Comparison of ENCODE assay signal across 26 mouse cellular contexts in genomic region chr5:20197395-20197794, GRCm38 (mm10).
A peak's percentile ranks its signal among the peaks of the same experiment; 100 is the strongest.
DNase-seq lines count a peak whose midpoint lies in the region; ATAC-seq and TF ChIP-seq lines count a peak whose summit lies in the region.
"Had no signal": no experiment of that assay in that cellular context is flagged by ENCODE, and none has a peak within 500 bp of the region (broad histone marks: within the 10 kb centered on the region; RNA-seq: fewer than 3 reads in every experiment).

No protein-coding gene starts in this region.

- H3K9me3 ChIP-seq in hindbrain, embryonic 13.5 days = no peaks in the 10 kb centered on the region
- no peaks in the 10 kb centered on the region for H3K9me3 ChIP-seq in hindbrain, embryonic 14.5 days (ENCODE audit: control insufficient read depth, low read length)
- H3K9me3 ChIP-seq in lung, postnatal 0 days (ENCODE audit: low read length) = no peaks in the 10 kb centered on the region
- H3K9me3 ChIP-seq in neural tube, embryonic 14.5 days (ENCODE audit: control insufficient read depth, low read length) = no peaks in the 10 kb centered on the region
- H3K9me3 ChIP-seq: embryonic facial prominence, embryonic 13.5 days; forebrain, embryonic 10.5 days; G1E; heart, embryonic 12.5 days; limb, embryonic 13.5 days had no signal

- no peak for TF ChIP-seq CTCF in lung, postnatal 0 days (IDR thresholded peaks at IDR 0.05)
- TF ChIP-seq CTCF in brain, embryonic 14.5 days (IDR thresholded peaks at IDR 0.05; ENCODE audit: borderline replicate concordance, extremely low read depth, insufficient read depth, insufficient read length) = no peak

- no peak for ATAC-seq in hindbrain, embryonic 13.5 days (ENCODE audit: low FRiP score)
- no peak for ATAC-seq in hindbrain, embryonic 14.5 days (ENCODE audit: low FRiP score)
- ATAC-seq in lung, postnatal 0 days = no peak
- ATAC-seq in neural tube, embryonic 14.5 days (ENCODE audit: low read depth) = peak; percentile 62; the same call in 1 of the 2 replicates
- ATAC-seq: inflammation-experienced regulatory T-cells, adult 6 months; Patski had no signal

- H3K4me2 ChIP-seq in hindbrain, embryonic 13.5 days = peak overlapping the region; percentile 8; the same call in 1 of the 2 replicates
- no peak overlapping the region for H3K4me2 ChIP-seq in hindbrain, embryonic 14.5 days (replicated peaks)
- peak overlapping the region; percentile 22; the same call in 1 of the 2 replicates for H3K4me2 ChIP-seq in lung, postnatal 0 days (replicated peaks; ENCODE audit: low read depth, low read length)
- H3K4me2 ChIP-seq in neural tube, embryonic 14.5 days (ENCODE audit: low read depth, low read length) = no peak overlapping the region
- H3K4me2 ChIP-seq: embryonic facial prominence, embryonic 13.5 days; heart, embryonic 12.5 days; limb, embryonic 13.5 days; liver, embryonic 11.5 days had no signal

- no peak for TF ChIP-seq EP300 in lung, postnatal 0 days (IDR thresholded peaks at IDR 0.05)

- H3K27ac ChIP-seq in hindbrain, embryonic 13.5 days = peak overlapping the region; percentile 53; the same call in 1 of the 2 replicates
- no peak overlapping the region for H3K27ac ChIP-seq in hindbrain, embryonic 14.5 days
- no peak overlapping the region for H3K27ac ChIP-seq in lung, postnatal 0 days (ENCODE audit: low read length)
- H3K27ac ChIP-seq in neural tube, embryonic 14.5 days (ENCODE audit: low read depth, low read length) = peak overlapping the region; percentile 4
- H3K27ac ChIP-seq: embryonic facial prominence, embryonic 13.5 days; forebrain, embryonic 10.5 days; gastrocnemius, adult 2 months; heart, adult 2 months; limb, embryonic 13.5 days; macrophage had no signal

- no peak overlapping the region for H3K9ac ChIP-seq in hindbrain, embryonic 13.5 days
- H3K9ac ChIP-seq in hindbrain, embryonic 14.5 days = no peak overlapping the region
- no peak overlapping the region for H3K9ac ChIP-seq in lung, postnatal 0 days (replicated peaks; ENCODE audit: low read depth)
- H3K9ac ChIP-seq in neural tube, embryonic 14.5 days (replicated peaks; ENCODE audit: low read depth, low read length) = no peak overlapping the region
- H3K9ac ChIP-seq: embryonic facial prominence, embryonic 13.5 days; heart, embryonic 12.5 days; limb, embryonic 13.5 days had no signal

- H3K36me3 ChIP-seq in hindbrain, embryonic 13.5 days = no peaks in the 10 kb centered on the region
- no peaks in the 10 kb centered on the region for H3K36me3 ChIP-seq in hindbrain, embryonic 14.5 days (replicated peaks; ENCODE audit: control insufficient read depth, insufficient read depth)
- H3K36me3 ChIP-seq in lung, postnatal 0 days (ENCODE audit: insufficient read depth, low read length) = no peaks in the 10 kb centered on the region
- H3K36me3 ChIP-seq in neural tube, embryonic 14.5 days (ENCODE audit: control insufficient read depth, insufficient read depth, low read length) = no peaks in the 10 kb centered on the region
- H3K36me3 ChIP-seq: embryonic facial prominence, embryonic 13.5 days; forebrain, embryonic 10.5 days; G1E; heart, embryonic 12.5 days; limb, embryonic 13.5 days had no signal

- peaks cover 10% of the 10 kb centered on the region for H3K4me1 ChIP-seq in hindbrain, embryonic 13.5 days (replicated peaks)
- peaks cover 7% of the 10 kb centered on the region for H3K4me1 ChIP-seq in hindbrain, embryonic 14.5 days (replicated peaks; ENCODE audit: control insufficient read depth, insufficient read depth, low read length)
- no peaks in the 10 kb centered on the region for H3K4me1 ChIP-seq in lung, postnatal 0 days (ENCODE audit: insufficient read depth, low read depth, low read length)
- no peaks in the 10 kb centered on the region for H3K4me1 ChIP-seq in neural tube, embryonic 14.5 days (ENCODE audit: control insufficient read depth, insufficient read depth, low read length)
- H3K4me1 ChIP-seq: forebrain, embryonic 10.5 days; heart, embryonic 12.5 days; limb, embryonic 13.5 days had no signal

- no peaks in the 10 kb centered on the region for H3K27me3 ChIP-seq in hindbrain, embryonic 13.5 days
- no peaks in the 10 kb centered on the region for H3K27me3 ChIP-seq in hindbrain, embryonic 14.5 days (ENCODE audit: control insufficient read depth, insufficient read depth, low read length)
- H3K27me3 ChIP-seq in lung, postnatal 0 days (replicated peaks; ENCODE audit: insufficient read depth, low read length) = no peaks in the 10 kb centered on the region
- no peaks in the 10 kb centered on the region for H3K27me3 ChIP-seq in neural tube, embryonic 14.5 days (ENCODE audit: control insufficient read depth, insufficient read depth, low read length)
- H3K27me3 ChIP-seq: embryonic facial prominence, embryonic 13.5 days; heart, embryonic 12.5 days; limb, embryonic 13.5 days had no signal

- no peak overlapping the region for H3K4me3 ChIP-seq in hindbrain, embryonic 13.5 days
- no peak overlapping the region for H3K4me3 ChIP-seq in hindbrain, embryonic 14.5 days (replicated peaks; ENCODE audit: low read length)
- no peak overlapping the region for H3K4me3 ChIP-seq in lung, postnatal 0 days (ENCODE audit: low read depth, low read length)
- H3K4me3 ChIP-seq in neural tube, embryonic 14.5 days (ENCODE audit: low read depth, low read length) = no peak overlapping the region
- H3K4me3 ChIP-seq: embryonic facial prominence, embryonic 13.5 days; forebrain, embryonic 10.5 days; gastrocnemius, adult 2 months; heart, adult 2 months; heart, embryonic 12.5 days; limb, embryonic 13.5 days had no signal

- TF ChIP-seq POLR2A in brain, embryonic 14.5 days (IDR thresholded peaks at IDR 0.05; ENCODE audit: borderline replicate concordance, extremely low read depth, insufficient read depth, insufficient read length, poor library complexity, severe bottlenecking) = no peak

- 72% methylated on average over 9 of the region's 9 CpGs for WGBS in hindbrain, embryonic 13.5 days
- 68% methylated on average over 9 of the region's 9 CpGs for WGBS in hindbrain, embryonic 14.5 days
- WGBS in lung, postnatal 0 days = 41% methylated on average over 9 of the region's 9 CpGs
- 50% methylated on average over 9 of the region's 9 CpGs for WGBS in neural tube, embryonic 14.5 days

- no peak for DNase-seq in hindbrain, embryonic 14.5 days (ENCODE audit: low spot score)
- DNase-seq in lung, postnatal 0 days (ENCODE audit: low spot score) = no peak
- DNase-seq in lung, postnatal 4 days = no peak
- peak; percentile 19 for DNase-seq in brain, embryonic 14.5 days (ENCODE audit: low read depth)
- no peak for DNase-seq in layer of hippocampus, postnatal 25 days (ENCODE audit: extremely low spot score in 1 of 2, low spot score in 1 of 2)
- DNase-seq: adrenal gland, postnatal 14 days; cerebellum, adult 11-12 months; cerebellum, adult 9-11 months; gastrocnemius, adult 2 months; gastrocnemius, postnatal 36 days; heart, adult 2 months; heart, postnatal 4 days; kidney, adult 11 months; kidney, postnatal 14 days; thymus, postnatal 4 days had no signal

Comparison
In these comparisons a context has a peak if more than half of its experiments do, and no peak if none do; other contexts are left out.
1. H3K27ac ChIP-seq: peak in hindbrain, embryonic 13.5 days (single experiment) and neural tube, embryonic 14.5 days (single experiment); none in hindbrain, embryonic 14.5 days (single experiment) and lung, postnatal 0 days (single experiment).
2. H3K4me2 ChIP-seq: peak in hindbrain, embryonic 13.5 days (single experiment) and lung, postnatal 0 days (single experiment); none in hindbrain, embryonic 14.5 days (single experiment) and neural tube, embryonic 14.5 days (single experiment).